Mouse (Mus musculus) frontal cortex, adult 2 months (tissue): Measurements from ENCODE around the gene Magi2. TPM values are rescaled to one million over a fixed set of nuclear protein-coding genes. Genes with fewer than 3 reads are reported as not detected.
A peak's percentile ranks its signal among the peaks of the same experiment; 100 is the strongest.
"Not testable (repeated sequence)": the region's sequence is repeated elsewhere in the genome, so short reads cannot be mapped to it uniquely, and the experiment has no call there.

Experiments used
- DNase-seq, 2 experiments: peaks; one replicate each; pipeline ENCODE4 v3.0.0; 2022; ENCODE audit warnings: low spot score in 1 of 2; ENCODE audit errors: extremely low spot score in 1 of 2
- polyA plus RNA-seq: library from polyadenylated mRNA; depleted of rRNA; stranded (reverse); fragments of >200 nt; gene quantifications from 2 replicates; pipeline ENCODE4 v1.2.3, GENCODE M21; 2012

Gene Magi2
- polyA plus RNA-seq, 1 experiment, result 42.2 TPM

- no peak for DNase-seq
Measured at GRCm38 (mm10) chr5:20674523-20674922, 1447.7 kb downstream of the Magi2 start.

GRCm38 (mm10) chr5:20675163-20675665, 1448.4 kb downstream of the Magi2 start:
- DNase-seq, result no peak

- peak in 1 of 2 experiments; percentile 61 for DNase-seq
Measured at GRCm38 (mm10) chr5:20676193-20676871, 1449.5 kb downstream of the Magi2 start.

- no peak for DNase-seq
Measured at GRCm38 (mm10) chr5:20677246-20677645, 1450.4 kb downstream of the Magi2 start.

- DNase-seq, result no peak
Measured at GRCm38 (mm10) chr5:20678573-20678972, 1451.7 kb downstream of the Magi2 start.

- DNase-seq, result no peak
Measured at GRCm38 (mm10) chr5:20679920-20680319, 1453.1 kb downstream of the Magi2 start.

GRCm38 (mm10) chr5:20680833-20681530, 1454.1 kb downstream of the Magi2 start:
- DNase-seq, result peak; percentile 45 to 74

- no peak for DNase-seq
Measured at GRCm38 (mm10) chr5:20681660-20682059, 1454.8 kb downstream of the Magi2 start.

GRCm38 (mm10) chr5:20682208-20682607, 1455.4 kb downstream of the Magi2 start:
- no peak for DNase-seq

GRCm38 (mm10) chr5:20684112-20684511, 1457.3 kb downstream of the Magi2 start:
- peak in 1 of 2 experiments; percentile 36 for DNase-seq

- DNase-seq, result no peak
Measured at GRCm38 (mm10) chr5:20692230-20692629, 1465.4 kb downstream of the Magi2 start.

- DNase-seq, result no peak
Measured at GRCm38 (mm10) chr5:20699116-20699515, 1472.3 kb downstream of the Magi2 start.

GRCm38 (mm10) chr5:20701483-20702421, 1474.9 kb downstream of the Magi2 start:
- peak; percentile 80 to 91 for DNase-seq

- DNase-seq, result peak in 1 of 2 experiments; percentile 64
Measured at GRCm38 (mm10) chr5:20702480-20703303, 1475.9 kb downstream of the Magi2 start.

- DNase-seq, result no peak
Measured at GRCm38 (mm10) chr5:20703304-20703700, 1476.5 kb downstream of the Magi2 start.

- DNase-seq, result no peak
Measured at GRCm38 (mm10) chr5:20703971-20704575, 1477.2 kb downstream of the Magi2 start.

GRCm38 (mm10) chr5:20704886-20705285, 1478.0 kb downstream of the Magi2 start:
- DNase-seq, result no peak

- not testable (repeated sequence) for DNase-seq
Measured at GRCm38 (mm10) chr5:20706322-20707282, 1479.8 kb downstream of the Magi2 start.
